Mouse (Mus musculus) thymus, postnatal 25 days (tissue): ENCODE data around the gene Ercc1.

Source experiments
- DNase-seq: peaks from one replicate; pipeline ENCODE4 v3.0.0; 2022

Gene Ercc1

DNA sequence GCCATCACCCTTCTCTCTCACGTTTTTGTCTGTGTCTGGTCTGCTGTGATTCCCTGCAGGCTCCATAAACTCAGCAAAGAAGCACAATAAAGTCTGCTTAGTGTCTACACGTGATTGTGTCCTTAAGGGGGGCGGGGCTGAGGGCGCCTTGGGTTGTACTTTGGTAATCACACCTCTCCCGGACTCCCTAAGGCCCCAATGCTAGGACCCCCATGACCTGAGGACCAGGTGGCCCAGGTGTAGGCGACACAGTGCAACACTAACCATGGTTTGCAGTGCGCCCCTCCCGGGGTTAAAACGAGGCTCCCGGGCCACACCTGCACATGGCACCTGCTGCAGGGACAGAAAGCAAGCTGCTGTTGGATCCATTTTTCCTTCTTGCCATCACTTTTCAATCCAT, 3.3 kb upstream of the Ercc1 start:
- DNase-seq, result no peak

DNA sequence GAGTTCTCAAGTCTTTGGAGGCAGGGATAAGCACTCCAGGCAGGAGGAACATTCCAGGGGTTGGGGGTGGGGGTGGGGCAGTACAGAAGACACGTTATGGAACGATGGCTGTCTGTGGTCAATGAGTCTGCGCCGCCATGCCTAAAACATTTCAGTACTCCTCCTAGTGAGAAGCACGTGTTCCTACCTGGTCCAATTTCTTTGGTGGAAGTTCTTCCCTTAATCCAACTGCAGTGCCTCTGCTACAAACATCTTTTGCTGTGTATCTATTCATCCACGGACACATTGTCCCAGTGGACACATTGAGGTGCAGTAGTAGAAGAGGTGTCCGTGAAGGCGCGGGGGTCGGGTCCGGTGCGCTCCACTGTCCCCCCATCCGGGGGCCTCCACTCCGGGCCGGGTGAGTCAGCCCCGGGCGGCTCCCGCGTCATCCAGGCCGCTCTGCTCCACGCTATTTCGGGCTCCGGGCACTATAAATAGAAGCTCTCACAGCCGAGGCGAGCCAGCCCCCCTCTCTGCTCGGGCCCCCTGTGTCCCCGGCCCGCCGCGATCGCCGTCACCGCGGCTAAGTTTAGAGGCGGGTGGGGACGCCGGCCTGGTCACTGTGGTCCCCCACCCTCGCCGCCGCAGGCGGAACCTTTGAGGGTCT, 2.7 kb upstream of the Ercc1 start:
- DNase-seq, result no peak

GRCm38 (mm10) chr7:19342481-19343027, 2.0 kb upstream of the Ercc1 start:
- DNase-seq, result peak; percentile 82

GRCm38 (mm10) chr7:19343210-19343808, 1.3 kb upstream of the Ercc1 start:
- peak; percentile 73 for DNase-seq

- peak; percentile 97 for DNase-seq
Observed at GRCm38 (mm10) chr7:19344938-19345471, 427 bp downstream of the Ercc1 start.

DNA sequence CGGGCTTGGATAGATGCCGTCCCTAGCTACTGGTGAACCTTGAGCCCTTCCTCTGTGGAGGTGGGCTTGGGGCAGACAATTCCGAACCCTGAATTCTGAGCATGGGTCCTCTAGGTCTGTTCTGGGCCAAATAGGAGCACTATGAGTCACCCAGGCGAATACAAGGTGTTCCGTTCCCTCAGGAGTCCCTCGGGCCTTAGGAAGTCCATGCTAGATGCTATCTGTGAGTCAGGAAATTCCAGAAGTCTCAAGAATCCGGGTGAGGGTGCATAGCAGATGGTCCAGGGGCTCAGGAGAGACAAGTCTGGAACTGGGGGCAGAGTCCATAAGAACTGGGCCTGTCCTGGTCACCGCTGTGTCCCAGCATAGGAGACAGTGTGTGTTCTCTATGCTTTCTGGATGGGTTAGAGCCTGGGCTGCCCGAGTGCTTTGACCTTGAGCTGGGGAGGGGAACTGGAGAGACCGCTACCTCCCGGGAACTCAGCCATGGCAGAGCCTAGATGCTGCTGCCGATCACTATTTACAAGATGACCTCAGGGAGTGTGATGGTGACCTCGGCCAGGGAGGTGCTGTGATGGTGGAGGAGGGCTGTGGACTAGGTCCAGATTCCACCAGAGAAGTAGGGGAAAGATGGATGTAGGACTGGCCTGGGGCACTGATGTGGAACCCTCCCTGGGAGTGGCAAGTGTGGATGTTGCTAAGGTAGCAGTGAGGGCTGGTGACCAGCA, 4.8 kb downstream of the Ercc1 start:
- no peak for DNase-seq

DNA sequence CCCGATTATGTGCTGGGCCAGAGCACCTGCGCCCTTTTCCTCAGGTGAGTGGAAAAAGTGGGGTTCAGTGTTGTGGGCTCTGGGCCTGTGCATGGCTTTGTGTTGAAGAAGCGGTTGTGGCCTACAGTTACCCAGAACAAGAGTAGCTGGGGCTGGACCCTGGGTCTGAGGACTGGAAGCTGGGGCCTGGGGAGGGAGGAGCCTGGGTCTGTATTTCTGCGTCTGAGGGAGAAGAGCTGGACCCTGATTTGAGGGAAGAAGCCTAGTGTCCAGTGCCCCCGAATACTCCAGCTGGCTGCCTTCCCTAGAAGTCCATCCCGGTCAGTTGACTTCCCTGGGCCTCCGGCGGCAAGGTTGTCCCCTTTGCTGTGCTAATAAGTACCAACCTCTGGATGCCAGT, 5.6 kb downstream of the Ercc1 start:
- DNase-seq, result no peak

- DNase-seq, result no peak
Observed at GRCm38 (mm10) chr7:19354991-19355390, 10.4 kb downstream of the Ercc1 start.

- no peak for DNase-seq
Observed at GRCm38 (mm10) chr7:19356311-19356710, 11.7 kb downstream of the Ercc1 start.

DNA sequence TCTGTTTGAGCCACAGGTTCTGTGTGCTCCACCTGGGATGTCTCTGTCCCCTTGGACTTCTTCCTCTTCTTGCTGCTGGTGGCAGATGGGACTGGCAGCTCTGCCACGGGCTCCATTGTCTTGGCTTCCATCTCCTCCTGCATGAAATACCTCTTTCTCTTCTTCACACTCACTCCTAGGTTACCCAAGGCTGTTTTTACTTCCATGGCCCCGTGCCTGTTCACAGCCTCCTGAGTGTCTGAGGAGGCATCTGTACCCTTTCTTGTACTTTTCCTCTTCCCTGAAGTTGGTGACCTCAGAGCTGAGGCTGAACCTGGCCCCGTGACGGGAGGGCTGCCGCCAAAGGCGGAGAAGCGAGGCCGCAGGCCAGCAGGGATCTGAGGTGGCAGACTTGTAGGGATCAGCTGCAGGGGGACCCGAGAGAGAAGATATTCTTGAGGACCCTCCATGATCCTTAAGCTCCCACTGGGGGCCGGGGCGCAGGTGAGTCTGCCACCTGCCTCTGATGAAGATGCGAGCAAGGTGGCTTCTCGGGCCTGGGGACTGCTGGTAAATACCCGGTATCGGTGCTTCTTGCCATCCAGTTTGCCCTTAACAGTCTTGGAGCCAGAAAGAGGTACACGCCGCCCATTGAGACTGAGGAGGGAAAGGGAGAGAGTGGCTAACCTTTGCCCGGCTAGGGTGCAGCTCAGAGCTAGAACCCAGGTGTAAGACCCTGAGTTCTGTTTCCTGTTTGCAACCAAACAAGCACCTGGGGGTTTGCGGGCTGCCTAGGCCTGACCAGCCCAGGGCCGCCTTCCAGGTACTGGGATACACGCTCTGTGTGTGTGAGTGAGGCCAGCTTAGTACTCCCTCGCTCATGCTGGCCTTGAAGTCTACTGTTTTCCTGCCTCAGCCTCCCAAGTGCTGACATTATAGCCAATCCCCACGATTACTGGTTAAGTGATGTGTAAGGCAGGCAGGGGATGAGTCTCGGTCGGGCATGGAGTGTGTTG, 13.1 kb downstream of the Ercc1 start:
- DNase-seq, result no peak

DNA sequence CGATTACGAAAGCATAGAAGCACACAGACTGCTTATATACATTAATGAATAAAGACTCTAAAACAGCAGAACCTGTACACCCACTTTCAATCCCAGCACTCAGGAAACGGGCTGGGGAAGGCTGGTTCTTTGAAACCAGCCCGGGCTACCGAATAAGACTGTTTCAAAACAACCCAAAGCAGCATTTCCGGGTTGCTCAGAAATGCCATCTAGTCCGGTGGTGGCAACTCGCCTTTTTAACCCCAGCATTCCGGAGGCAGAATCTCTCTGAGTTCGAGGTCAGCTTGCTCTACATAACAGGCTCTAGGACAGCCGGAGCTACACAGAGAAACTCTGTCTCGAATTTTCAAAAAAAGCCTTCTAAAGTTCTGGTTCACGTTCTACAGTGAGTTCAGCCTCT, 14.1 kb downstream of the Ercc1 start:
- DNase-seq, result no peak

DNA sequence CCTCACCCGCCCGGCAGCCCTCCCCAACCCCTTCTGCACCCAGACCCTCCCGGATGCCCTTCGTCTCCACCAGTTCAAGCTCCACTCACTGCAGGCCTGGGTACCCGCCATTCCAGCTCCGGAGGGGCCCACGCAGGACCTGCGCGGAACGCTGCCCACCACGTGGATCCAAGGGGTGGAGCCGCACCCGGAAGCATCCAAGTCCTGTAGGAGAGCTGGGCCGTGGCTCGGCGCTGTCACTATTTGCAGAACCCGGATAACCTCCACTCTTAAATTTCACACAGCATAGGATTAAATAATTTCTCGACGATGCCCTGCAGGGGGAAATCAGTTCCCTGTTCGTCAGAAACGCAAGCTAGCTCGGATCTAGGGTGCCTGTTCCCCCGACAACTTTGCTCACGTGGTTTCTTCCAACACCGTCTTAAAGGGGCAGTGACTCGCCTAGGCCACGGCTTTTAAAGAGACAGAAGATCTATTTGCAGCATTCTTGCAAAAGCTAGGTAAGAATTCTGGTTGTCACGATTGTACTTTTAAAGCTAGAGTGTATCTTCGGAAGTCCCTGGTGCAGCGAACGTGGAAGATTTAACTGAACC, 14.8 kb downstream of the Ercc1 start, which contains the start of the genes Cd3eap and Ppp1r13l:
Gene Cd3eap, minus strand, starts transcription at position 185 of the 593 bp plus-strand sequence.
Gene Ppp1r13l, plus strand, starts transcription at position 451 of the 593 bp plus-strand sequence.
- peak; percentile 85 for DNase-seq

GRCm38 (mm10) chr7:19359892-19360641, 15.5 kb downstream of the Ercc1 start:
- DNase-seq, result peak; percentile 71

DNA sequence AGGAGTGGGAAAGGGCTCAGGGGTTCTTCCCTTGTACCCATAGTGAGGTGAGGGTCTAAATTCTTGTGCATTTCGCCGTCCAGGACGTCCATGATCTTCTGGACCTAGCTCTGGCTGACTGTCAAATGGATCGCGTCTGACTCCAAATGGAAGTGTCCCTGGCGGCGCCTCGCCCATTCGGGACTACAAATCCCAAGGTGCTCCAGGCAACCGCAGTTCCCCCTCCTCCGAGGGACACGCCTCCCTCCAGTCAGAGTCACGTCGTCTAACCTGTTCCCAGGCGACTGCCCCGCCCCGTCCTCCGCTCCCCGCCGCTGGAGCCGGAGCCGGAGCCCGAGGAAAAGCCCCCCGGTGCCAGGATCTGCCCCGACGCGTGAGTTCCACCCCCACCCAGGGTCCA, 16.4 kb downstream of the Ercc1 start:
- peak; percentile 61 for DNase-seq

GRCm38 (mm10) chr7:19361720-19362119, 17.1 kb downstream of the Ercc1 start:
- DNase-seq, result peak; percentile 80

DNA sequence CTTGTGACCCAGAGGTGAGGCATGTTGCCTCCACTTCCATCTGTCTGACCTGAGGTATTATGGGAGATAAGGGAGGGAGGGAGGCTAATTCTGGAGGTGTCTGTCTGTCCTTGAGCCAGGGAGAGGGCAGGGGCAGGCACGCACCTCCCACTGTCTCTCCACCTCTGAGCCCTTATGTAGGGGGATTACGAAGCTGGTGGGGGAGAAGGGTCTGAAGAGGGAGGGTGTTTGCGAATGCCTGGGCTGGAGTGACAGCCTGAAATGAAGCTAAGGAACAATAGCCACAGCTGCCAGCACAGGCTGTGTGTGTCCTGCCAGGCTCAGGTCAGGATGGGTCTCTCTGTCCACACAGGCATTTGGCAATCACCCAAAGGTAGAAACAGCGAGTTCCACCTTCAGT, 17.7 kb downstream of the Ercc1 start:
- no peak for DNase-seq

GRCm38 (mm10) chr7:19363881-19364280, 19.3 kb downstream of the Ercc1 start:
- peak; percentile 81 for DNase-seq

- no peak for DNase-seq
Observed at GRCm38 (mm10) chr7:19365376-19365775, 20.8 kb downstream of the Ercc1 start.

DNA sequence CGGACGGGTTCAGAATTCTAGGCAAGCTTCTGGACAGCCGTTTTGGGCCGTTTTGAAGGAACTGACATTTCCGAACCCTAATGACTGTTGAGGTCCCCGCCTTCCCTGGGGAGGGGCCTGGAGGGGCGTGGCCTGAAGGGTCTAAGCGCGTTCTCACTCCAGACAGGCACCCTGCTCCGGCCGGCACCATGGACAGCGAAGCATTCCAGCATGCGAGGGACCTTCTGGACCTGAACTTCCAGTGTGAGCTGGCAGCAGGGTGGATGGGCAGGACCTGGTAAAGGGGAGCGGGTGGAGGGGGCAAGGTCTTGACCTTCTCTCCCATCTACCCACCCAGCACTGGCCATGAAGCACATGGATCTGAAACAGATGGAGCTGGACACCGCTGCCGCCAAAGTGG, 23.8 kb downstream of the Ercc1 start:
- DNase-seq, result no peak

DNA sequence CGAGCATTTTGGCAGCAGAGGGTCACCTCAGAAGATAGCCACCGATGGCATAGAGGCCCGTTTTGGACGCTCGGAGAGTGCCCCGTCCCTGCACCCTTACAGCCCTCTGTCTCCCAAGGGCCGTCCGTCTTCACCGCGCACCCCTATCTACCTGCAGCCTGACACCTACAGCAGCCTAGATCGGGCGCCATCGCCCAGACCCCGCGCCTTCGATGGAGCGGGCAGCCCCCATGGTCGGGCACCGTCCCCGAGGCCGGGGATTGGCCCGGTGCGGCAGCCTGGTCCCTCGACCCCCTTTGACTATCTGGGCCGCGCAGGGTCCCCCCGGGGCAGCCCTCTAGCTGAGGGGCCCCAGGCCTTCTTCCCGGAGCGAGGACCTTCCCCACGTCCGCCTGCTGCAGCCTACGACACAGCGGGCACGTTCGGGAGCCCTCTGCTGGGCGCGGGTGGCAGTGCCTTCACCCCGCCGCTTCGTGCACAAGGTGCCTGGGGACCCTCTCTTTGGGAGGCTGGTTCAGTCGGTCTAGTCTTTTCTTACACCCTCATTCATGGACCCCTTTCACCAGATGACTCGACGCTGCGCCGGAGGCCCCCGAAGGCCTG, 25.3 kb downstream of the Ercc1 start:
- DNase-seq, result peak; percentile 83

- DNase-seq, result no peak
Observed at GRCm38 (mm10) chr7:19373367-19373766, 28.8 kb downstream of the Ercc1 start.
